Mouse (Mus musculus) ES-Bruce4 (cell line): ENCODE results near the gene Lcmt1. TPM values are rescaled to one million over a fixed set of nuclear protein-coding genes. Genes with fewer than 3 reads are reported as not detected.

Source experiments
- H3K27ac ChIP-seq: 2 replicates; pipeline ENCODE4 v1.5.1; 2012; ENCODE audit warnings: low read length, inconsistent platforms; ENCODE audit not compliant: insufficient read depth
- H3K27me3 ChIP-seq: 2 replicates; pipeline ENCODE4 v1.6.1; 2012; ENCODE audit warnings: mild to moderate bottlenecking, low read length, inconsistent platforms; ENCODE audit not compliant: control insufficient read depth, poor library complexity, insufficient read depth, severe bottlenecking
- H3K36me3 ChIP-seq: 2 replicates; pipeline ENCODE4 v1.6.1; 2012; ENCODE audit warnings: inconsistent platforms, mild to moderate bottlenecking, low read length, moderate library complexity; ENCODE audit not compliant: control insufficient read depth, poor library complexity, insufficient read depth, severe bottlenecking
- H3K4me1 ChIP-seq: one replicate; pipeline ENCODE4 v1.8.1; 2011; ENCODE audit warnings: low read length; ENCODE audit not compliant: control insufficient read depth, insufficient read depth
- H3K4me3 ChIP-seq: 2 replicates; pipeline ENCODE4 v1.5.1; 2011; ENCODE audit warnings: low read depth, mild to moderate bottlenecking, low read length
- H3K9ac ChIP-seq: 2 replicates; pipeline ENCODE4 v1.6.1; 2012; ENCODE audit warnings: low read depth, mild to moderate bottlenecking, inconsistent platforms; ENCODE audit not compliant: poor library complexity, severe bottlenecking
- H3K9me3 ChIP-seq: replicated peaks from 2 replicates; pipeline ENCODE4 v1.6.1; 2012; ENCODE audit warnings: mild to moderate bottlenecking, low read length, inconsistent platforms; ENCODE audit not compliant: control insufficient read depth, poor library complexity, insufficient read depth, severe bottlenecking
- CTCF ChIP-seq: IDR thresholded peaks from one replicate; pipeline ENCODE4 v1.8.1; 2011; ENCODE audit warnings: low read depth, low read length
- EP300 ChIP-seq: IDR thresholded peaks from 2 replicates; pipeline ENCODE4 v1.6.1; 2011; ENCODE audit warnings: low read depth, low read length; ENCODE audit not compliant: insufficient read depth
- POLR2A ChIP-seq: IDR thresholded peaks from one replicate; pipeline ENCODE4 v1.8.1; 2011; ENCODE audit warnings: low read length; ENCODE audit not compliant: insufficient read depth
- polyA plus RNA-seq: library from polyadenylated mRNA; stranded (reverse); fragments of >200 nt; gene quantifications from 2 replicates; pipeline ENCODE4 v1.2.4, GENCODE M21; 2011; ENCODE audit warnings: low read depth; ENCODE audit not compliant: missing spikeins, insufficient read depth, insufficient read length

Gene Lcmt1
- polyA plus RNA-seq, 1 experiment, result 49.9 TPM

- H3K4me1 ChIP-seq, result no peaks in the 10 kb centered on the region
- H3K36me3 ChIP-seq, result no peaks in the 10 kb centered on the region
- no peak overlapping the region for H3K9ac ChIP-seq
- H3K9me3 ChIP-seq, result no peaks in the 10 kb centered on the region
- H3K27ac ChIP-seq, result no peak overlapping the region
- no peak overlapping the region for H3K4me3 ChIP-seq
- no peak for TF ChIP-seq EP300
- no peak for TF ChIP-seq CTCF
- no peak for TF ChIP-seq POLR2A
- no peaks in the 10 kb centered on the region for H3K27me3 ChIP-seq
These were observed 79.2 kb downstream of the Lcmt1 start for GRCm38 (mm10) chr7:123448794-123449193.

- Histone ChIP-seq H3K4me1 (no peaks in the 10 kb centered on the region), H3K9me3 (no peaks in the 10 kb centered on the region), H3K36me3 (no peaks in the 10 kb centered on the region), H3K27ac (no peak overlapping the region), H3K27me3 (no peaks in the 10 kb centered on the region), H3K9ac (no peak overlapping the region), H3K4me3 (no peak overlapping the region)
- TF ChIP-seq CTCF, result no peak
- no peak for TF ChIP-seq POLR2A
- no peak for TF ChIP-seq EP300
These were observed 80.1 kb downstream of the Lcmt1 start for GRCm38 (mm10) chr7:123449676-123450075.

GRCm38 (mm10) chr7:123450515-123450914 is 80.9 kb downstream of the Lcmt1 start:
- no peaks in the 10 kb centered on the region for H3K9me3 ChIP-seq
- no peaks in the 10 kb centered on the region for H3K27me3 ChIP-seq
- no peak overlapping the region for H3K27ac ChIP-seq

GRCm38 (mm10) chr7:123452551-123452950 is 83.0 kb downstream of the Lcmt1 start:
- H3K9me3 ChIP-seq, result no peaks in the 10 kb centered on the region
- no peak overlapping the region for H3K9ac ChIP-seq
- H3K36me3 ChIP-seq, result no peaks in the 10 kb centered on the region
- no peak overlapping the region for H3K27ac ChIP-seq
- H3K4me1 ChIP-seq, result no peaks in the 10 kb centered on the region
- H3K27me3 ChIP-seq, result no peaks in the 10 kb centered on the region
- no peak overlapping the region for H3K4me3 ChIP-seq
- TF ChIP-seq CTCF, result no peak
- TF ChIP-seq EP300, result no peak
- no peak for TF ChIP-seq POLR2A

More at GRCm38 (mm10) chr7:123450515-123450914, 80.9 kb downstream of the Lcmt1 start:
- H3K9ac ChIP-seq, result no peak overlapping the region
- no peak overlapping the region for H3K4me3 ChIP-seq
- no peak for TF ChIP-seq CTCF
- no peak for TF ChIP-seq POLR2A
- TF ChIP-seq EP300, result no peak
- no peaks in the 10 kb centered on the region for H3K4me1 ChIP-seq
- H3K36me3 ChIP-seq, result no peaks in the 10 kb centered on the region

- no peak overlapping the region for H3K27ac ChIP-seq
- H3K27me3 ChIP-seq, result no peaks in the 10 kb centered on the region
- no peaks in the 10 kb centered on the region for H3K4me1 ChIP-seq
- H3K4me3 ChIP-seq, result no peak overlapping the region
- H3K9me3 ChIP-seq, result no peaks in the 10 kb centered on the region
- H3K36me3 ChIP-seq, result no peaks in the 10 kb centered on the region
- H3K9ac ChIP-seq, result no peak overlapping the region
- TF ChIP-seq CTCF, result no peak
- no peak for TF ChIP-seq EP300
- no peak for TF ChIP-seq POLR2A
These were observed 83.5 kb downstream of the Lcmt1 start for GRCm38 (mm10) chr7:123453066-123453465.

GRCm38 (mm10) chr7:123455088-123455487 is 85.5 kb downstream of the Lcmt1 start:
- no peaks in the 10 kb centered on the region for H3K9me3 ChIP-seq
- no peaks in the 10 kb centered on the region for H3K36me3 ChIP-seq
- H3K27ac ChIP-seq, result no peak overlapping the region
- no peaks in the 10 kb centered on the region for H3K27me3 ChIP-seq
- H3K4me3 ChIP-seq, result no peak overlapping the region
- no peaks in the 10 kb centered on the region for H3K4me1 ChIP-seq
- TF ChIP-seq EP300 (no peak), CTCF (no peak), POLR2A (no peak)
- H3K9ac ChIP-seq, result no peak overlapping the region

GRCm38 (mm10) chr7:123458309-123458708 is 88.7 kb downstream of the Lcmt1 start:
- H3K27me3 ChIP-seq, result no peaks in the 10 kb centered on the region
- H3K9me3 ChIP-seq, result no peaks in the 10 kb centered on the region
- H3K9ac ChIP-seq, result no peak overlapping the region
- H3K27ac ChIP-seq, result no peak overlapping the region
- no peaks in the 10 kb centered on the region for H3K36me3 ChIP-seq
- no peak overlapping the region for H3K4me3 ChIP-seq
- no peaks in the 10 kb centered on the region for H3K4me1 ChIP-seq
- no peak for TF ChIP-seq POLR2A
- no peak for TF ChIP-seq CTCF
- TF ChIP-seq EP300, result no peak
